Mouse (Mus musculus) lung, postnatal 0 days (tissue): ENCODE measurements around the gene Olfr906.

Experiments used
- CTCF ChIP-seq: IDR thresholded peaks from 2 replicates; pipeline ENCODE4 v1.5.1; 2016; ENCODE audit warnings: antibody characterized with exemption, mild to moderate bottlenecking
- EP300 ChIP-seq: IDR thresholded peaks from 2 replicates; pipeline ENCODE4 v1.6.1; 2016; ENCODE audit warnings: antibody characterized with exemption, mild to moderate bottlenecking, control low read depth

- TF ChIP-seq CTCF, result no peak
- no peak for TF ChIP-seq EP300
These were observed 39.5 kb upstream of the Olfr906 start, which contains the start of gene Olfr902 for GRCm38 (mm10) chr9:38447352-38447751.
